8 mouse cellular contexts compared by ENCODE assay signal in the genomic region with DNA sequence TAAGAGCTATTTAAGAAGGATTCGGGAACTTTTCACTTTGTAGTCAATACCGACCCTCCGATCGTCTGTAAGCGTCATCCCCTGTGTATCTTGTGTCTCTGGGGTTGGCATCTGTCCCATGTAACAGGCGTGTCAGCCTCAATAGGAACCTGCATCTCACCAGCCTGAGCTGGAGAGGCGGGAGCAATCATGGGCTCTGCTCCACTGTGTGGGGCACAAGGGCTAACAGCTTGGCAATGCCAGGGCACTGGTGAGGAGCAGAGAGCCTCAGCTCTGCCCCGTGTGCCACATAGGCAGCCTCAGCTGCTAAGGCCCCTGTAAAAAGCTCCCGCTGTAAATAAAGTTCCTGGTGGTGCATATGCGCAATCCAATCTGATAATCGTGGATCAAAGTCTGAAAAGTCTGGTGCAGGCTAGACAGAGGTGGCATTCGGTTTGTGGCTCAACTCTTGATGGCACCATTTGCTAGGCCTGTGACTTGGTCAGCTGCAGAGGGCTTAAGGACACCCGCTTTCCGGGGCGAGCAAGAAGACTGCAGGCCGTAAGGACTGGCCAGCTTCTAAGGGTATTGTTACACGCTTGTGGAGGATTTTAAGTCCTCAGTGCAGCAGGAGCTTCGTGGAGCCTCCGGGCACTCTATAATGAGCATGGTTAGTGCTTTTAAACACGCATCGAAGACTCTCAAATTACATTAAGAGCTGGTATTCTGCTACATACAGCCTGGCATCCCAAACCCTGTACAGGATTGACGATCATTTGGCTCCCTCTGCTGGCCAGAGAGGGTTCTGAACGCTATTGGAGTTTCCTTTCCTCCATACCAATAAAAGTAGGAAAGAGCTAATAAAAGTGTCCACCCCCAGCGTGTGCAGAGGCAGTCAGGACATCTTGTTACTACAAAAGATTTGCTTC. TPM values are rescaled to one million over a fixed set of nuclear protein-coding genes. Genes with fewer than 3 reads are reported as not detected.
DNase-seq lines count a peak whose midpoint lies in the region; ATAC-seq and TF ChIP-seq lines count a peak whose summit lies in the region.

No protein-coding gene starts in this region.

- no peak for TF ChIP-seq CTCF in Patski (IDR thresholded peaks at IDR 0.05)

- H3K27ac ChIP-seq in hindbrain, embryonic 14.5 days: no peak overlapping the region

- POLR2A ChIA-PET in Patski (lab: Charles Lee): interaction anchor here (0.5 to 2.4 kb wide), 4 partner anchors 60 to 556 kb away, joined by 3 to 12 read pairs (median 5); no protein-coding TSS in a partner anchor

- H3K4me3 ChIP-seq in hindbrain, embryonic 14.5 days (replicated peaks; ENCODE audit: low read length): no peak overlapping the region

- H3K9ac ChIP-seq in hindbrain, embryonic 14.5 days: no peak overlapping the region

- no peaks in the 10 kb centered on the region for H3K36me3 ChIP-seq in hindbrain, embryonic 14.5 days (replicated peaks; ENCODE audit: control insufficient read depth, insufficient read depth)

- peak; percentile 61 for ATAC-seq in Patski
- peak; percentile 69 for ATAC-seq in hindbrain, embryonic 14.5 days (ENCODE audit: low FRiP score)

- no peaks in the 10 kb centered on the region for H3K9me3 ChIP-seq in hindbrain, embryonic 14.5 days (ENCODE audit: control insufficient read depth, low read length)

- 38% methylated on average over 24 of the region's 24 CpGs for WGBS in hindbrain, embryonic 14.5 days

- CTCF ChIA-PET in Patski (lab: Charles Lee): interaction anchor here (0.6 to 2.6 kb wide), 29 partner anchors 8 to 635 kb away, joined by 3 to 32 read pairs (median 4); a partner anchor contains a TSS

- H3K27me3 ChIP-seq in Patski: no peaks in the 10 kb centered on the region
- no peaks in the 10 kb centered on the region for H3K27me3 ChIP-seq in hindbrain, embryonic 14.5 days (ENCODE audit: control insufficient read depth, insufficient read depth, low read length)

- peaks cover 10% of the 10 kb centered on the region; the same call in 1 of the 2 replicates for H3K4me1 ChIP-seq in hindbrain, embryonic 14.5 days (replicated peaks; ENCODE audit: control insufficient read depth, insufficient read depth, low read length)

- peak; percentile 20 for DNase-seq in Patski (ENCODE audit: low read depth, low spot score)
- DNase-seq in cerebellum, postnatal 10 days: peak; percentile 90 to 93
- peak; percentile 75 to 85 for DNase-seq in frontal cortex, postnatal 14 days (ENCODE audit: low spot score in 2 of 2)
- peak; percentile 97 for DNase-seq in hindbrain, embryonic 14.5 days (ENCODE audit: low spot score)
- DNase-seq in layer of hippocampus, postnatal 25 days (ENCODE audit: extremely low spot score in 1 of 2, low spot score in 1 of 2): peak; percentile 76 to 92
- peak; percentile 89 for DNase-seq in lung, postnatal 36 days
- peak; percentile 87 to 92 for DNase-seq in right cerebral cortex, adult 2 months (ENCODE audit: low spot score in 2 of 2)
- peak; percentile 42 for DNase-seq in urinary bladder, postnatal 10 days (ENCODE audit: low spot score)

- H3K4me2 ChIP-seq in hindbrain, embryonic 14.5 days (replicated peaks): no peak overlapping the region

- in situ Hi-C loops in Patski (cut with MboI; ENCODE audit: low pct_unique_long_range_greater_than_20kb): loop anchor here (5.0 kb wide), 4 partner anchors 109 to 634 kb away; a partner anchor contains a TSS

RNA-seq across cellular contexts. Expression of a gene that starts 59.2 kb away (rescaled TPM):
- 37.6 TPM for polyA plus RNA-seq in Patski (2021)
- 42.0 and 43.8 TPM in 2 replicates for polyA plus RNA-seq in hindbrain, embryonic 14.5 days (2014; fragmentation: Nextera tagmentation; extraction: Ambion mirVana)
- total RNA-seq in layer of hippocampus, postnatal 25 days (2021): 10 to 100 TPM; 41.4 to 41.8 TPM

Comparison
In these comparisons a context has a peak if more than half of its experiments do, and no peak if none do; other contexts are left out.
1. DNase-seq: peak in every context shown above with its lines; median percentile 97 in hindbrain, embryonic 14.5 days; 92 in cerebellum, postnatal 10 days; 90 in right cerebral cortex, adult 2 months; 89 in lung, postnatal 36 days; 84 in layer of hippocampus, postnatal 25 days; 80 in frontal cortex, postnatal 14 days; 42 in urinary bladder, postnatal 10 days; 20 in Patski.